In the genomic region with DNA sequence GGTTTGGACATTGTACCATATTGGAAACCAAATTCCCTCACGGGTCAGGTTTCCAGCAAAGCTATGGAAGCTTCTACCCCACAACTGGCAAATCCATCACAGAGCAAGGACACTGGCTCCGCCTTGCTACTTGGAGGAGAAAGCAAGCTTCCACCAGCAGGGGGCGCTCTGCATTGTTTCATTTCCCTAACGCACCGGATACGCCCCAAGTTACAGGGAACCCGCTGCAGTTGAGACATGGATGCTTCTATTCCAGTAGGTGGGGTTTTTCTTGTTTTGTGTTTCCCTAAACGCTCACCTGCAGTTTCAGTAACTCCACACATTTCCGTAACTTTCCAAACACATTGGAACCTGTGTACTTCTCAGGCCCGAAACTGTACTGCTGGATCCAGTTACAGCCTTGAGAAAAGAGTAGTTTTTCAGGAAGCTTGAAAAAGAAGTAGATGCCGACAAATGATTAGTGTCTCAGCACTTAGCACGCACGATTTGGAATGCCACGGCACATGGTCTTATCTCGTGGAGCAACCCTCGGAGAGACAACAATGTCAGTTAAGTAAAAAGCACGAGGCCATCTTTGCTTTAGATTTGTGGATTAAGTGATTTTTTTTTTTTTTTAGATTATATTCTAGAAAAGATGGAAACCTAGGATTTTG, we compare ENCODE assay signal across 8 mouse cellular contexts. TPM values are rescaled to one million over a fixed set of nuclear protein-coding genes. Genes with fewer than 3 reads are reported as not detected.
A peak's percentile ranks its signal among the peaks of the same experiment; 100 is the strongest.
DNase-seq lines count a peak whose midpoint lies in the region; ATAC-seq lines count a peak whose summit lies in the region.

No protein-coding gene starts in this region.

- no peak overlapping the region for H3K4me2 ChIP-seq in heart, embryonic 11.5 days
- no peak overlapping the region for H3K4me2 ChIP-seq in midbrain, embryonic 14.5 days (ENCODE audit: low read length)

- H3K27ac ChIP-seq in heart, embryonic 11.5 days (ENCODE audit: low read depth, low read length), result no peak overlapping the region
- no peak overlapping the region for H3K27ac ChIP-seq in midbrain, embryonic 14.5 days (replicated peaks; ENCODE audit: low read depth, low read length)

- H3K4me1 ChIP-seq in heart, embryonic 11.5 days (ENCODE audit: control insufficient read depth, insufficient read depth, low read length), result no peaks in the 10 kb centered on the region
- H3K4me1 ChIP-seq in midbrain, embryonic 14.5 days (ENCODE audit: control insufficient read depth, insufficient read depth, low read length), result no peaks in the 10 kb centered on the region

- no peak for ATAC-seq in heart, embryonic 11.5 days (replicated peaks; ENCODE audit: insufficient number of reproducible peaks, low FRiP score, low TSS enrichment)
- ATAC-seq in midbrain, embryonic 14.5 days (ENCODE audit: low FRiP score, low TSS enrichment), result no peak

- WGBS in heart, embryonic 11.5 days (ENCODE audit: insufficient replicate concordance), result 36% methylated on average over 17 of the region's 17 CpGs
- 42% methylated on average over 17 of the region's 17 CpGs for WGBS in midbrain, embryonic 14.5 days

- intact Hi-C loops in left cerebral cortex, postnatal 36 days (cut with DNase I), result loop anchor here (5.0 kb wide), 2 partner anchors 58 to 163 kb away; no protein-coding TSS in a partner anchor

- no peaks in the 10 kb centered on the region for H3K27me3 ChIP-seq in heart, embryonic 11.5 days (ENCODE audit: control insufficient read depth, insufficient read depth, low read length)
- H3K27me3 ChIP-seq in midbrain, embryonic 14.5 days (ENCODE audit: control insufficient read depth, insufficient read depth, low read length), result no peaks in the 10 kb centered on the region

- no peaks in the 10 kb centered on the region for H3K36me3 ChIP-seq in heart, embryonic 11.5 days (ENCODE audit: control insufficient read depth, insufficient read depth, low read length)
- H3K36me3 ChIP-seq in midbrain, embryonic 14.5 days (ENCODE audit: control insufficient read depth, insufficient read depth, low read length), result no peaks in the 10 kb centered on the region

- H3K4me3 ChIP-seq in heart, embryonic 11.5 days (ENCODE audit: low read depth, low read length), result no peak overlapping the region
- H3K4me3 ChIP-seq in midbrain, embryonic 14.5 days (replicated peaks; ENCODE audit: low read depth, low read length), result no peak overlapping the region

- H3K9me3 ChIP-seq in heart, embryonic 11.5 days (replicated peaks; ENCODE audit: control insufficient read depth, low read length), result no peaks in the 10 kb centered on the region; the same call in 1 of the 2 replicates
- no peaks in the 10 kb centered on the region for H3K9me3 ChIP-seq in midbrain, embryonic 14.5 days (ENCODE audit: control insufficient read depth, low read length)

- H3K9ac ChIP-seq in heart, embryonic 11.5 days (ENCODE audit: low read depth, low read length), result no peak overlapping the region
- H3K9ac ChIP-seq in midbrain, embryonic 14.5 days (replicated peaks; ENCODE audit: low read length), result no peak overlapping the region

- peak; percentile 83 to 93 for DNase-seq in heart, adult 18-20 months
- peak; percentile 94 for DNase-seq in embryo, embryonic 10.5 days (ENCODE audit: low spot score)
- DNase-seq in gastrocnemius, postnatal 25 days, result peak; percentile 71
- peak; percentile 69 for DNase-seq in kidney, adult 11 months
- peak; percentile 85 to 86 for DNase-seq in left cerebral cortex, postnatal 36 days (ENCODE audit: low spot score in 2 of 2)
- DNase-seq in midbrain, embryonic 14.5 days, result peak; percentile 91
- DNase-seq in spleen, adult 12 weeks (ENCODE audit: low spot score), result peak; percentile 60

RNA-seq across cellular contexts. Expression of a gene that starts 21.7 kb away (rescaled TPM):
- 1 to 10 TPM; 1.8 to 4.4 TPM for total RNA-seq in heart, adult 18-20 months (2021)
- 3.5 and 5.4 TPM in 2 replicates for polyA plus RNA-seq in heart, embryonic 11.5 days (2014; fragmentation: Nextera tagmentation; extraction: Ambion mirVana)
- total RNA-seq in gastrocnemius, postnatal 25 days (2021), result 1 to 10 TPM in 1 of 2 experiments, under 1 TPM in 1; 0.35 to 1.3 TPM
- total RNA-seq in left cerebral cortex, postnatal 36 days (2021), result 10 to 100 TPM; 28.3 to 29.5 TPM
- 6.5 and 10.7 TPM in 2 replicates for polyA plus RNA-seq in midbrain, embryonic 14.5 days (2014; fragmentation: Nextera tagmentation; extraction: Ambion mirVana)

RNA-seq across cellular contexts. Expression of a gene that starts 29.2 kb away (rescaled TPM):
- total RNA-seq in heart, adult 18-20 months (2021), result 10 to 100 TPM; 26.6 to 26.8 TPM
- polyA plus RNA-seq in heart, embryonic 11.5 days (2014; fragmentation: Nextera tagmentation; extraction: Ambion mirVana), result 26.7 and 27.2 TPM in 2 replicates
- 10 to 100 TPM; 21.1 to 23.3 TPM for total RNA-seq in gastrocnemius, postnatal 25 days (2021)
- 10 to 100 TPM; 20.5 to 25.8 TPM for total RNA-seq in left cerebral cortex, postnatal 36 days (2021)
- polyA plus RNA-seq in midbrain, embryonic 14.5 days (2014; fragmentation: Nextera tagmentation; extraction: Ambion mirVana), result 29.7 and 30.1 TPM in 2 replicates

Comparison
In these comparisons a context has a peak if more than half of its experiments do, and no peak if none do; other contexts are left out.
1. RNA of a gene that starts 21.7 kb away (total RNA-seq): 28.3 to 29.5 TPM in left cerebral cortex, postnatal 36 days; 1.8 to 4.4 TPM in heart, adult 18-20 months and 0.35 to 1.3 TPM in gastrocnemius, postnatal 25 days; every median in the first group is over 4 times any median in the second.
2. Peak in every context shown above with its lines, with median percentiles within 50 percentile points of each other: DNase-seq.